Mouse (Mus musculus): ENCODE measurements around the gene Snx29. TPM values are rescaled to one million over a fixed set of nuclear protein-coding genes. Genes with fewer than 3 reads are reported as not detected.

Gene Snx29
- total RNA-seq, 2 experiments from 2014 or later, result 5.3 to 6.6 TPM

- ATAC-seq (replicated peaks; ENCODE audit: poor library complexity), result peak; percentile 30; the same call in 1 of the 2 replicates
Observed at GRCm38 (mm10) chr16:11752557-11752956, 429.8 kb downstream of the Snx29 start.

GRCm38 (mm10) chr16:11753466-11753865 is 430.8 kb downstream of the Snx29 start:
- ATAC-seq (replicated peaks; ENCODE audit: poor library complexity), result no peak

- ATAC-seq (replicated peaks; ENCODE audit: poor library complexity), result no peak
Observed at GRCm38 (mm10) chr16:11754136-11754535, 431.4 kb downstream of the Snx29 start.

- ATAC-seq (replicated peaks; ENCODE audit: poor library complexity), result peak; percentile 87
Observed at GRCm38 (mm10) chr16:11755281-11756066, 432.8 kb downstream of the Snx29 start.

- ATAC-seq (replicated peaks; ENCODE audit: poor library complexity), result no peak
Observed at GRCm38 (mm10) chr16:11756598-11757245, 434.0 kb downstream of the Snx29 start.

- ATAC-seq (replicated peaks; ENCODE audit: poor library complexity), result no peak
Observed at GRCm38 (mm10) chr16:11757471-11757870, 434.8 kb downstream of the Snx29 start.

- peak; percentile 45; the same call in 1 of the 2 replicates for ATAC-seq (replicated peaks; ENCODE audit: poor library complexity)
Observed at GRCm38 (mm10) chr16:11757951-11758350, 435.2 kb downstream of the Snx29 start.

- no peak for ATAC-seq (replicated peaks; ENCODE audit: poor library complexity)
Observed at GRCm38 (mm10) chr16:11772318-11772717, 449.6 kb downstream of the Snx29 start.

- ATAC-seq (replicated peaks; ENCODE audit: poor library complexity), result no peak
Observed at GRCm38 (mm10) chr16:11774321-11774720, 451.6 kb downstream of the Snx29 start.

GRCm38 (mm10) chr16:11776528-11776927 is 453.8 kb downstream of the Snx29 start:
- ATAC-seq (replicated peaks; ENCODE audit: poor library complexity), result no peak

GRCm38 (mm10) chr16:11778191-11778590 is 455.5 kb downstream of the Snx29 start:
- no peak for ATAC-seq (replicated peaks; ENCODE audit: poor library complexity)

- no peak for ATAC-seq (replicated peaks; ENCODE audit: poor library complexity)
Observed at GRCm38 (mm10) chr16:11778715-11779460, 456.2 kb downstream of the Snx29 start.

- peak; percentile 72 for ATAC-seq (replicated peaks; ENCODE audit: poor library complexity)
Observed at GRCm38 (mm10) chr16:11782082-11782481, 459.4 kb downstream of the Snx29 start.

- ATAC-seq (replicated peaks; ENCODE audit: poor library complexity), result no peak
Observed at GRCm38 (mm10) chr16:11783337-11783736, 460.6 kb downstream of the Snx29 start.

- ATAC-seq (replicated peaks; ENCODE audit: poor library complexity), result no peak
Observed at GRCm38 (mm10) chr16:11784354-11784753, 461.6 kb downstream of the Snx29 start.

- no peak for ATAC-seq (replicated peaks; ENCODE audit: poor library complexity)
Observed at GRCm38 (mm10) chr16:11785806-11786205, 463.1 kb downstream of the Snx29 start.

GRCm38 (mm10) chr16:11790476-11790875 is 467.8 kb downstream of the Snx29 start:
- no peak for ATAC-seq (replicated peaks; ENCODE audit: poor library complexity)

GRCm38 (mm10) chr16:11793391-11793790 is 470.7 kb downstream of the Snx29 start:
- ATAC-seq (replicated peaks; ENCODE audit: poor library complexity), result no peak

GRCm38 (mm10) chr16:11794628-11795027 is 471.9 kb downstream of the Snx29 start:
- no peak for ATAC-seq (replicated peaks; ENCODE audit: poor library complexity)

GRCm38 (mm10) chr16:11795758-11796460 is 473.2 kb downstream of the Snx29 start:
- no peak for ATAC-seq (replicated peaks; ENCODE audit: poor library complexity)
